Mouse (Mus musculus): ENCODE measurements around the gene Tvp23a. TPM values are rescaled to one million over a fixed set of nuclear protein-coding genes. Genes with fewer than 3 reads are reported as not detected.

Gene Tvp23a
- polyA plus RNA-seq, 1 experiment from 2014 or later: 11.4 TPM

GRCm38 (mm10) chr16:10441761-10442160, 5.4 kb downstream of the Tvp23a start:
- ATAC-seq (ENCODE audit: insufficient read depth) (no peak), DNase-seq (no peak)
- no peak overlapping the region for H3K4me3 ChIP-seq (ENCODE audit: low read depth, low read length)
- no peak for TF ChIP-seq CTCF (IDR thresholded peaks at IDR 0.05; ENCODE audit: low read depth)
- H3K9ac ChIP-seq: no peak overlapping the region
- no peaks in the 10 kb centered on the region for H3K9me3 ChIP-seq (ENCODE audit: low read depth, low read length)
- H3K27ac ChIP-seq (ENCODE audit: low read depth): no peak overlapping the region
- H3K36me3 ChIP-seq (ENCODE audit: insufficient read depth): no peaks in the 10 kb centered on the region
- WGBS: 89% methylated on average over 4 of the region's 4 CpGs
- no peaks in the 10 kb centered on the region for H3K27me3 ChIP-seq (ENCODE audit: insufficient read depth, low read length)
- H3K4me2 ChIP-seq: no peak overlapping the region
- no peaks in the 10 kb centered on the region for H3K4me1 ChIP-seq (ENCODE audit: insufficient read depth)

GRCm38 (mm10) chr16:10441328-10441727, 5.8 kb downstream of the Tvp23a start:
- no peak overlapping the region for H3K4me2 ChIP-seq

DNA sequence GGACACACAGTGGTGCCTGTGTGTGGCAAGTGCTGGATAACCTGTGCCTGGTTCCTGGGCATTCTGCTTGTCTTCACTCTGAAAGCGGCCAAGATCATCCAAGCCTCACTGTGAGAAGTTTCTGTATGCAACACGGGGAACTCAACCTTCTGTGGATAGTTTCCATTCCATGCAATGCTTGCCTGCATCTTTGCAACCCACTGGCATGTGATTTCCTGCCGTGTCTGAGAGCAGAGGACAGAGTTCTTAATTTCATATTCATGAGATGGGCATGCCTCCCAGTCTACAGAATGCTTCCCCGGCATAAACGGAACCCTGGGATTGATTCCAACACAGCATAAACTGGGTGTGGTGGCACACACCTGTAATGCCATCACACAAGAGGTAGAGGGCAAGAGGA, 9.1 kb downstream of the Tvp23a start:
- TF ChIP-seq CTCF (IDR thresholded peaks at IDR 0.05; ENCODE audit: low read depth): no peak
- H3K27ac ChIP-seq (ENCODE audit: low read depth): no peak overlapping the region
- no peak for DNase-seq
- no peaks in the 10 kb centered on the region for H3K9me3 ChIP-seq (ENCODE audit: low read depth, low read length)
- no peaks in the 10 kb centered on the region for H3K27me3 ChIP-seq (ENCODE audit: insufficient read depth, low read length)
- H3K4me1 ChIP-seq (ENCODE audit: insufficient read depth): no peaks in the 10 kb centered on the region
- no peak overlapping the region for H3K9ac ChIP-seq
- no peak overlapping the region for H3K4me2 ChIP-seq
- WGBS: 82% methylated on average over 5 of the region's 5 CpGs
- no peaks in the 10 kb centered on the region for H3K36me3 ChIP-seq (ENCODE audit: insufficient read depth)
- no peak overlapping the region for H3K4me3 ChIP-seq (ENCODE audit: low read depth, low read length)
- ATAC-seq (ENCODE audit: insufficient read depth): no peak

More at GRCm38 (mm10) chr16:10441328-10441727, 5.8 kb downstream of the Tvp23a start:
- WGBS: 87% methylated on average over 6 of the region's 6 CpGs
- Histone ChIP-seq H3K27ac (ENCODE audit: low read depth) (no peak overlapping the region), H3K4me3 (ENCODE audit: low read depth, low read length) (no peak overlapping the region), H3K27me3 (ENCODE audit: insufficient read depth, low read length) (no peaks in the 10 kb centered on the region), H3K9me3 (ENCODE audit: low read depth, low read length) (no peaks in the 10 kb centered on the region), H3K9ac (no peak overlapping the region), H3K36me3 (ENCODE audit: insufficient read depth) (no peaks in the 10 kb centered on the region), H3K4me1 (ENCODE audit: insufficient read depth) (no peaks in the 10 kb centered on the region)
- DNase-seq (no peak), ATAC-seq (ENCODE audit: insufficient read depth) (no peak)
- no peak for TF ChIP-seq CTCF (IDR thresholded peaks at IDR 0.05; ENCODE audit: low read depth)

DNA sequence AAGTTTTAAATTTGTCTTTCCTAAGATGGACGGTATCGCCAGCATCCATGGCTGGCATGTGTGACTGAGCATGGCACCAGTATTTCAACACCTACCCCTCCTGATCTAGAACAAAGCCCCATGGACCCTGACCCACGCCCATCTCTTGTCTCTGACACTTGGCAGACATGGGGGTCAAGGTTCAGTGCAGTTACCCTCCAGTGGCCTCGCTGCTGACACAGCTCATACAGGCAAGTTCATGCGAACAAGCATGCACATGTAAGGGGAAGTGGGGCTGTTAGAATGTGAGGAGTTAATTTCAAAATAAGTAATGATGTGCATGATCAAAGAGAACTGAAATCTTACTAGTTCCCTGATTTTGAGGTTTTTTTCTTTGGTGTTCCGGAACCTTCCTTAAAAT, 11.0 kb downstream of the Tvp23a start:
- Histone ChIP-seq H3K36me3 (ENCODE audit: insufficient read depth) (no peaks in the 10 kb centered on the region), H3K4me1 (ENCODE audit: insufficient read depth) (no peaks in the 10 kb centered on the region), H3K4me3 (ENCODE audit: low read depth, low read length) (no peak overlapping the region), H3K27ac (ENCODE audit: low read depth) (no peak overlapping the region), H3K9ac (no peak overlapping the region), H3K27me3 (ENCODE audit: insufficient read depth, low read length) (no peaks in the 10 kb centered on the region), H3K4me2 (no peak overlapping the region), H3K9me3 (ENCODE audit: low read depth, low read length) (no peaks in the 10 kb centered on the region)
- WGBS: 70% methylated on average over 6 of the region's 6 CpGs
- TF ChIP-seq CTCF (IDR thresholded peaks at IDR 0.05; ENCODE audit: low read depth): no peak
- no peak for ATAC-seq (ENCODE audit: insufficient read depth)
- DNase-seq: no peak

DNA sequence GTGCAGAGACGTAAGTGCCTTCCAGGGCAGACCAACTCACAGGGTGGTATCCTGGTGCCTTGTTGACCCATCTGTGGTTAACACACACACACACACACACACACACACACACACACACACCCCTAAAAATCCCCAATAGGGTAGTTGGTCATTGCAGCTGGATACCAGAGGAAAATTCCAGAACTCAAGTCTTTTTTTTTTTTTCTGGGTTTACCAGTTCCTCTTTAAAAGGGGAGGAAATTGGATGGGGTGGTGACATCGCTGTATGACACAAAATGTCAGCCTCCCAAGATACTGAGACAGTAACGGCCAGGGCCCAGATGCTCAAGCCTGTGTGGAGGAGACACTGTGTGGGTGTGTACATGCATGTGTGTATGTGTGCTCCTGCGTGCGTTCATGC, 13.8 kb downstream of the Tvp23a start:
- H3K9me3 ChIP-seq (ENCODE audit: low read depth, low read length): no peaks in the 10 kb centered on the region
- WGBS: 78% methylated on average over 5 of the region's 5 CpGs
- TF ChIP-seq CTCF (IDR thresholded peaks at IDR 0.05; ENCODE audit: low read depth): no peak
- ATAC-seq (ENCODE audit: insufficient read depth) (no peak), DNase-seq (no peak)
- H3K9ac ChIP-seq: no peak overlapping the region
- no peak overlapping the region for H3K27ac ChIP-seq (ENCODE audit: low read depth)
- no peaks in the 10 kb centered on the region for H3K36me3 ChIP-seq (ENCODE audit: insufficient read depth)
- H3K4me3 ChIP-seq (ENCODE audit: low read depth, low read length): no peak overlapping the region
- no peak overlapping the region for H3K4me2 ChIP-seq
- H3K27me3 ChIP-seq (ENCODE audit: insufficient read depth, low read length): no peaks in the 10 kb centered on the region
- H3K4me1 ChIP-seq (ENCODE audit: insufficient read depth): no peaks in the 10 kb centered on the region

GRCm38 (mm10) chr16:10432387-10432786, 14.8 kb downstream of the Tvp23a start:
- no peak for DNase-seq
- 75% methylated on average over 4 of the region's 4 CpGs for WGBS
- no peaks in the 10 kb centered on the region for H3K9me3 ChIP-seq (ENCODE audit: low read depth, low read length)
- no peak overlapping the region for H3K4me3 ChIP-seq (ENCODE audit: low read depth, low read length)
- H3K36me3 ChIP-seq (ENCODE audit: insufficient read depth): no peaks in the 10 kb centered on the region
- no peaks in the 10 kb centered on the region for H3K27me3 ChIP-seq (ENCODE audit: insufficient read depth, low read length)
- H3K4me1 ChIP-seq (ENCODE audit: insufficient read depth): no peaks in the 10 kb centered on the region
- no peak for ATAC-seq (ENCODE audit: insufficient read depth)
- no peak for TF ChIP-seq CTCF (IDR thresholded peaks at IDR 0.05; ENCODE audit: low read depth)
- H3K9ac ChIP-seq: no peak overlapping the region
- H3K4me2 ChIP-seq: no peak overlapping the region
- no peak overlapping the region for H3K27ac ChIP-seq (ENCODE audit: low read depth)

GRCm38 (mm10) chr16:10431911-10432310, 15.3 kb downstream of the Tvp23a start:
- ATAC-seq (ENCODE audit: insufficient read depth): no peak
- H3K4me1 ChIP-seq (ENCODE audit: insufficient read depth): no peaks in the 10 kb centered on the region
- no peaks in the 10 kb centered on the region for H3K9me3 ChIP-seq (ENCODE audit: low read depth, low read length)
- H3K27ac ChIP-seq (ENCODE audit: low read depth): no peak overlapping the region
- no peak overlapping the region for H3K4me2 ChIP-seq
- WGBS: 81% methylated on average over 1 of the region's 1 CpGs
- H3K9ac ChIP-seq: no peak overlapping the region
- no peak for DNase-seq
- H3K4me3 ChIP-seq (ENCODE audit: low read depth, low read length): no peak overlapping the region
- H3K27me3 ChIP-seq (ENCODE audit: insufficient read depth, low read length): no peaks in the 10 kb centered on the region
- peaks cover 3% of the 10 kb centered on the region; the same call in 1 of the 2 replicates for H3K36me3 ChIP-seq (ENCODE audit: insufficient read depth)
- no peak for TF ChIP-seq CTCF (IDR thresholded peaks at IDR 0.05; ENCODE audit: low read depth)

All from lung, embryonic 14.5 days (tissue).